Mouse (Mus musculus): ENCODE results near the gene Gzmb. TPM values are rescaled to one million over a fixed set of nuclear protein-coding genes. Genes with fewer than 3 reads are reported as not detected.
"Not testable (repeated sequence)": the region's sequence is repeated elsewhere in the genome, so short reads cannot be mapped to it uniquely, and the experiment has no call there.

The Gzmb gene
- polyA plus RNA-seq (2016; fragmentation: Nextera tagmentation; extraction: Ambion mirVana): not detected in 2 replicates

DNA sequence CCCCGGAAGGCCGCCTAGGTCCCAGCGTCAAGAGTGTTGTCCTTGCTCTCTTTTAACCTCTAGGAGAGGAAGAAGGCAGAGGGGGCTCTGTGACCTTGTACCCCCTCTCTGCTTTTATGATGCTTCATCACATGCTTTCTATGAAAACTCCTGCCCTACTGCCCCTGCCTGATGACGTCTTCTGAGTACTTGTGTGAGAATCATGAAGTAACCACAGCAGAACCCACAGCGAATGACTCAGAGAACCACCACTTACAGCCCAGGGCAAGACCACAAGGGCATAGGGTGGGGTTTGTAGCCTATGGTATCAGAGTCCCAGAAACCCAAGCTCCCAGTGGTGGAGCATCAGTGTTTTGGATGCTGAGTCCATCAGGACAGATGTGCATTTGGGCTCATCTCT lies at the start of gene Gzmb:
TSS of gene Gzmb (minus strand) at position 108 of the 400 bp plus-strand sequence.
- H3K27me3 ChIP-seq (ENCODE audit: insufficient read depth, poor library complexity, severe bottlenecking): no peaks in the 10 kb centered on the region
- WGBS: 90% methylated on average over 5 of the region's 5 CpGs
- no peaks in the 10 kb centered on the region for H3K36me3 ChIP-seq
- no peaks in the 10 kb centered on the region for H3K9me3 ChIP-seq
- DNase-seq (ENCODE audit: low spot score): no peak
- H3K4me3 ChIP-seq: no peak within 1 kb of the TSS
- no peak within 1 kb of the TSS for H3K27ac ChIP-seq
- H3K4me1 ChIP-seq (replicated peaks): no peaks in the 10 kb centered on the region

DNA sequence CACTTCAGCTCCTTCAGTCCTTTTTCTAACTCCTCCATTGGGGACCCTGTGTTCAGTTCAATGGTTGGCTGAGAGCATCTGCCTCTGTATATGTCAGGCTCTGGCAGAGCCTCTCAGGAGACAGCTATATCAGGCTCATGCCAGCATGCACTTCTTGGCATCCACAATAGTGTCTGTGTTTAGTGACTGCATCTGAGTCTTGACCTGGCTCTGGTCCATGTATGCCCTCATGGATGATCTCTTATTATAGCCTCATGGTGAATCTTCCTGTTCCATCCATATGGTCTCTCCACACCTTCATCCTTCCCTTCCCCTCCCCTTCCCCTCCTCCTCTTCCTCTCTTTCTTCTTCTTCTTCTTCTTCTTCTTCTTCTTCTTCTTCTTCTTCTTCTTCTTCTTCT lies 49.7 kb upstream of the Gzmb start:
- H3K27me3 ChIP-seq (ENCODE audit: insufficient read depth, poor library complexity, severe bottlenecking); DNase-seq (ENCODE audit: low spot score); H3K4me3 ChIP-seq; H3K4me1 ChIP-seq (replicated peaks); H3K27ac ChIP-seq; H3K9me3 ChIP-seq; H3K36me3 ChIP-seq: not testable (repeated sequence)

DNA sequence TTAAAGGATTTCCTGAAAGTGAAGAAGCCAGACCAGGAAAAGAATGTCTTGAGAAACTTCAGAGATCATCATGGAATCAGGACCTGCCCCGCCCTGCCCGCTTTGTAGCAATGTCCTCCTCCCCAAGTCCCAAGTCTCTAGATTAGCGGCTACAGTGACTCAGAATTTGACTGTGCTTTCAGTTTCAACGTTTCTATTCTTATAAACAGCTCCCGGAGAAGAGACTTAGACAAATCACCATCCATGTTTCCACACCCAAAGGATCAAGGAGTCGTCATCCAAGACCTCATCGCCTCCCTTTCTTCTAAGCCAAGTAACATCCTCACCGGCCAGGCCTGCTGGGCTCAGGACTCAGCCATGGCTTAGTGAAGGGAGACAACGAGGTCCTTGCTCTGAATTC lies 48.2 kb upstream of the Gzmb start:
- 90% methylated on average over 9 of the region's 9 CpGs for WGBS
- Histone ChIP-seq H3K27ac (no peak overlapping the region), H3K4me1 (replicated peaks) (0 out of 2 replicates have a peak, but pooled peaks cover 4% of the 10 kb centered on the region), H3K27me3 (ENCODE audit: insufficient read depth, poor library complexity, severe bottlenecking) (no peaks in the 10 kb centered on the region), H3K36me3 (no peaks in the 10 kb centered on the region), H3K9me3 (no peaks in the 10 kb centered on the region), H3K4me3 (no peak overlapping the region)
- DNase-seq (ENCODE audit: low spot score): no peak

DNA sequence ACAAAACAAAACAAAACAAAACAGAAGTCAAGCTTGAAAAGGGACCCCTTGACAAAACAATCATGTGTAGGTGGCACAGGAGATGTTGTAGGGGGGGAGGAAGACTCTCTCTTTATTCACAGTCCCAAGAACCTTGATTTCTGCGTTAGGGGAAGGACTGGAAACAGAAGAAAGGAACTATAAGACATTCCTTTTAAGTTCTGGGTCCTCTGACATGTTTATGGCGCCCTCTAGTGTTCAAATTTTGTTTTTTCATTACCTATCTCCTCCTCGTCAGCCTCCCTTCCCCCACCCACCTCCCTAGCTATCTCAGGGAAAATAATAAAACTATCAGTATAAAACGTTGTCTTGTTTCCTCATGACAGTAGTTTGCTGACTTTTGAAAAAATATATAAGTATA lies 42.1 kb upstream of the Gzmb start:
- Histone ChIP-seq H3K36me3 (no peaks in the 10 kb centered on the region), H3K27me3 (ENCODE audit: insufficient read depth, poor library complexity, severe bottlenecking) (no peaks in the 10 kb centered on the region), H3K27ac (no peak overlapping the region), H3K4me1 (replicated peaks) (no peaks in the 10 kb centered on the region), H3K9me3 (no peaks in the 10 kb centered on the region), H3K4me3 (no peak overlapping the region)
- peak; percentile 17 for DNase-seq (ENCODE audit: low spot score)
- WGBS: 1% methylated on average over 4 of the region's 4 CpGs

DNA sequence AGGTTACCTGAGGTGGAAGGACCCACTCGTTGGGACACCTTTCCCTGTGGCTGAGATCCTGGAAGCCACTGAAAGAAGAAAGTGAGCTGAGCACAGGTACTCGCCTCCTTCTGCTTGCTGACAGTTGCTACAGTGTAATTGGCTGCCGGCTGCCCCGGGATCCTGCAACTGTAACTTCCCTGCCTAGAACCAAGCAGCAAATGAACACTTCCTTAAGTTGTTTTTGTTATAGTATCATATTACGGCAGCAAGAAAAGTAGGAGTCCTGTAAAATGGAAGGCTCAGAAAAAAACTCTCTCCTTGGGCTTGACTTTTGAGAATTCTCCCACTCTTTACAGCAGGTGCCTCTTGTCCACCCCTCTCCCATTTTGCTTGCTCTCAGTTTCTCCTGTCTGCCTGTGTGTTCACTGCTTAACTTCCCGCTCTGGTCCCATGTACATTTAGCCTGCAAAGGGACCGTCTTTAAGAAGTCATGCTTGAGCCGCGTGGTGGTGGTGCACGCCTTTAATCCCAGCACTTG lies 41.5 kb upstream of the Gzmb start:
- no peaks in the 10 kb centered on the region for H3K27me3 ChIP-seq (ENCODE audit: insufficient read depth, poor library complexity, severe bottlenecking)

DNA sequence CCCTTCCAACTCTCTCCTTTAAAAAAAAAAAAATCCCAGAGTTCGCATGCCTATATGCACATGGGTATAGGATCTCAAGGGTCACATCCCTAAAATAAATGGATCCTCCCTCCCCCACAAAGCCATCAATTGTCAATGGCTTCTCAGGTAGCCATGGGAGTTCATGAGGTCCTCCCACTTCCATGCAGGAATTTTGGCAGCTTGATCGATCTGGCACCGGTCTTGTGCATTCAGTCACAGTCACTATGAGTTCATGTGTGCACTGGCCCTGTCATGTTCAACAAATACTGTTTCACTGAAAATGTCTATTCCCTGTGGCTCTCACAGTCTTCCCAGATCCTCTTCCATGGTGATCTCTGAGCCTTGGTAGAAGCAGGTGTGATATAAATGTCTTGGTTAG lies 40.0 kb upstream of the Gzmb start:
- Histone ChIP-seq H3K36me3 (no peaks in the 10 kb centered on the region), H3K4me1 (replicated peaks) (no peaks in the 10 kb centered on the region), H3K27ac (no peak overlapping the region), H3K27me3 (ENCODE audit: insufficient read depth, poor library complexity, severe bottlenecking) (no peaks in the 10 kb centered on the region), H3K9me3 (no peaks in the 10 kb centered on the region), H3K4me3 (no peak overlapping the region)
- WGBS: 96% methylated on average over 3 of the region's 3 CpGs
- DNase-seq (ENCODE audit: low spot score): no peak

More for the DNA sequence above, 41.5 kb upstream of the Gzmb start:
- Histone ChIP-seq H3K27ac (no peak overlapping the region), H3K4me1 (replicated peaks) (no peaks in the 10 kb centered on the region), H3K9me3 (no peaks in the 10 kb centered on the region), H3K36me3 (no peaks in the 10 kb centered on the region), H3K4me3 (no peak overlapping the region)
- WGBS: 75% methylated on average over 10 of the region's 10 CpGs
- no peak for DNase-seq (ENCODE audit: low spot score)

DNA sequence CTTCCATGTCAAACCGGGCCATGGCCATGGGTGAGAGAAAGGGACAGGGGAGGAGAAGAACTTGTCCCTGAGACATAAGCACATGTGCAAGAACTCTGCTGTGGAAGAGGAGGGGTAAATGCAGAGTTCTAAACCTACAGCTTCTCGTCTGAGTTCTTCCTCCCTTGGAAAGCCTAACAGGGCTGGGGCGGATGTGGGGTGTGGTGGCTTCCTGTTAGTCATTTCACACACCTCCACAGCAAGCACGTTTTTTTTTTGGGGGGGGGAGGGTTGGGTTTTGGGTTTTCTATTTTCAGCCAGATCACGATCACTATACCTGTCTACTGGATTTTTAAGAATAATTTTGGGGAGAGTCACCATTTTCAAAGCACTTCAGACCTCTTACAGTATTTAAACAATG lies 34.7 kb upstream of the Gzmb start:
- H3K9me3 ChIP-seq: no peaks in the 10 kb centered on the region
- no peak for DNase-seq (ENCODE audit: low spot score)
- WGBS: 74% methylated on average over 5 of the region's 5 CpGs
- no peak overlapping the region for H3K27ac ChIP-seq
- H3K27me3 ChIP-seq (ENCODE audit: insufficient read depth, poor library complexity, severe bottlenecking): no peaks in the 10 kb centered on the region
- H3K4me3 ChIP-seq: no peak overlapping the region
- no peaks in the 10 kb centered on the region for H3K36me3 ChIP-seq
- H3K4me1 ChIP-seq (replicated peaks): no peaks in the 10 kb centered on the region

DNA sequence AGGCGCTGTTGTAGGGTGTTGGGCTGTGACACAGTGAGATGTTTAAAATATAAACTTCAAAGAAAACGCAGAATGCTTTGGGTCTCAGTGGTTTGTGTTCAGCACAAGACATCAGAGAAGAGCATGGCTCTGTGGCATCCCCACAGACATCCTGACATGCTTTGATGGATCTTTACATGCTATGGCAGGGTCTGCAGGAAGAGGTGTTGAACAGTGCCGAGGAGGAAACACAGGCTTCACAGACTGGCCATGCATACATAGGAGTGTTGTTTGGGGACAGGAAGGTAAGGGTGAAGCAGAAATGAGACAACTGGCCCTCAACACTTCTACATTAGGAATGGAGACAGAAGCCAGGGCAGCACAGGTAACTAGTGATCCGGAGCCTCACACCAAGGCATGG lies 34.0 kb upstream of the Gzmb start:
- Histone ChIP-seq H3K4me1 (replicated peaks) (no peaks in the 10 kb centered on the region), H3K27me3 (ENCODE audit: insufficient read depth, poor library complexity, severe bottlenecking) (no peaks in the 10 kb centered on the region), H3K9me3 (no peaks in the 10 kb centered on the region), H3K4me3 (no peak overlapping the region), H3K27ac (no peak overlapping the region), H3K36me3 (no peaks in the 10 kb centered on the region)
- 85% methylated on average over 4 of the region's 4 CpGs for WGBS
- DNase-seq (ENCODE audit: low spot score): no peak

DNA sequence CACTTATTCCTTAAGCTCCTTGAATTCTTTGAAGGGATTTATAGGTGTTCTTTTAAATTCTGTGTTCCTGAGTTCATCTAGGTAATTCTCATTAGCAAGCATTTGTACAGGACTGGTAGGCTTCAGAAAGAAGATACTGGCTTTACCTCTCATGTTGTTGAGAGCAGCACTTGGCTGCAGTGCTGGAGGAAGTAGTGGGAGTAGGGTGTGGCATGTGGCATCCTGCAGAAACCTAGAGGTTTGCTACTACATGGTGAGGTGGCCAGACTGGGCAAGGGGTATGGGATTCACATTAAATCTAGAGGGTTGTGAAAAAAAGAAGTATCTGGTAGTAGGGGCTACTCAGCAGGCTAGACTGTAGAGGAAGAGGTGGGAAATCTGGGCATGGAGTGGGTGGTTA lies 31.1 kb upstream of the Gzmb start:
- H3K36me3 ChIP-seq: no peaks in the 10 kb centered on the region
- H3K4me3 ChIP-seq: no peak overlapping the region
- no peak for DNase-seq (ENCODE audit: low spot score)
- no peak overlapping the region for H3K27ac ChIP-seq
- H3K27me3 ChIP-seq (ENCODE audit: insufficient read depth, poor library complexity, severe bottlenecking): no peaks in the 10 kb centered on the region
- no peaks in the 10 kb centered on the region for H3K4me1 ChIP-seq (replicated peaks)
- no peaks in the 10 kb centered on the region for H3K9me3 ChIP-seq

DNA sequence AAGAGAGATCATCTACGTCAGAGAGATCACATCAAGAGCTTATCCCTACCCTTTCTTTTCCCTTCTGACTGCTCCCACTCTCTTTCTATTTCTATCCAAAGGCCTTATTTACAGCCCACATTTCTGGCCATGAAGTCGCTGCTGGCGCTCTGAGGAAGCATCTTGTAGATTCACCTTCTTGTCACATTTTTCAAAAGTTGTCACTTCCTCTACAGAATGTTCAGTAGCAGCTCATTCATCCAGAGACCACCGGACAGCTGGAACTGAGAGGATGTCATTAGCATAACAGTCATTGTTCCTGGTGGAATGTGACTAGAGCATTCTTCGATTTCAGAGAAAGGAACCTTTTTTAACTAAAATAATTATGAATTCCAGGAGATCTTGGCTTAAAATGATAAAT lies 26.6 kb upstream of the Gzmb start:
- no peak for DNase-seq (ENCODE audit: low spot score)
- H3K36me3 ChIP-seq: no peaks in the 10 kb centered on the region
- H3K4me3 ChIP-seq: no peak overlapping the region
- 44% methylated on average over 5 of the region's 5 CpGs for WGBS
- H3K27me3 ChIP-seq (ENCODE audit: insufficient read depth, poor library complexity, severe bottlenecking): no peaks in the 10 kb centered on the region
- H3K9me3 ChIP-seq: no peaks in the 10 kb centered on the region
- H3K27ac ChIP-seq: no peak overlapping the region
- peaks cover 3% of the 10 kb centered on the region; the same call in 1 of the 2 replicates for H3K4me1 ChIP-seq (replicated peaks)

DNA sequence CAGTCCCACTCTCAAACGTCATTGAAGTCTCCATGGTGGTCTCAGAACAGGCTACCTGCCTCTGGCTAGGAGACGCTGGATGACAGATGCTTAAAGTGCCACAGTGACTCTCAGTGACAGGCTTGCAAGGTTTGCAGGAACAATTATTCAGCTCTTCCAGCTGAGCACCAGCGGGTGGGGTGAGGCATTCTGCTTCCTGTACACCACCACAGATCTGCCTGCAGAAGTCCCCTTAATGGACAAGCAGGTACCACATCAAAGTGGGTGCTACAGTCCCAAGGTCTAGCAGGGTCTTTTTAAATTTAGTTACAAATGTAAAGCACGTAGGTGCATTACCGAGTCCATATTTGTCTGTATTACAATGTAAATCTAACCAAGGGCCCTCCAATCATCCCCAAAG lies 25.7 kb upstream of the Gzmb start:
- Histone ChIP-seq H3K4me3 (no peak overlapping the region), H3K27ac (no peak overlapping the region), H3K27me3 (ENCODE audit: insufficient read depth, poor library complexity, severe bottlenecking) (no peaks in the 10 kb centered on the region), H3K4me1 (replicated peaks) (peaks cover 3% of the 10 kb centered on the region; the same call in 1 of the 2 replicates), H3K36me3 (no peaks in the 10 kb centered on the region), H3K9me3 (no peaks in the 10 kb centered on the region)
- no peak for DNase-seq (ENCODE audit: low spot score)
- 74% methylated on average over 5 of the region's 5 CpGs for WGBS

DNA sequence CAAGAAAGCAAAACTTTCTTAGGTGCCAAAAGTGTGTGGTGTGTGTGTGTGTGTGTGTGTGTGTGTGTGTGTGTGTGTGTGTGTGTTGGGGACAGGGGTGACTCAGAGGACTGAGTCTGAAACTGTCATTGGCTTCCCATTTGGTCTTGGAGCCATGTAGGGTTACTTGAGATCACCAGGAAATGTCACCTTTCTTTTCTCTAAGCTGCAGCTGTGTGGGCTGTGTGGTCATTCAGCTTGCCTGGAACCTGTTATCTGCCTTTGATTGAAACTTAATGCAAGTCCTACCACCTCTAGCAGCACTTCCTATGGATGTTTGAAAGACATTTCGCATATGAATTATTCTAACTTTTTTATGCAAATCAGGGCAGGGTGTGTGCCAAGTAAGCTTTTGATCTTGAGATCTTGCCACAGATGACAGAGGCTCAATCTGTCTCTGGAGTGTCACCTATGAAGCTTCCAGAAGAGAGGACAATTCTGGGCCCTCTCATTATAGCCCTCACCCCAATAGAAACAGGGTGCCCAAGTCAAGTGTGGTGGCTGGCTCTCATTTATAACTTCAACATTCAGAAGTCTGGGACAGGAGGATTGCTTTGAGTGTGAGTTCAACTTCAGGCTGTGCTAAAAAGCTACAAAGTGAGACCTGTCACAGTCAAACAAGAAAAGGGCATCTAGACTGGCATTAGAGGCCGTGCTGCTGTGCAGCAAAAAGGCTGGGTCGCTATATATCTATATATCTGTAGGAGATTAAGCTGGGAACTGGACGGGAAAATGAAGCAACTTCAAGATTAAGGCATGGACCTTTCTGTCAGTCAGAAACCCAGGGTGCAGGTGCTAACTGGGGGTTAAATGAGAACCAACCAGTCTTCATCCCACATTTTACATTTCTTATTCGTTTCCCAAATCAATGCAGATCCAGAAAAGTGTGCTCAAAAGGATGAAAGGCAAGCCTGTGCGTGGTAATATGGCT lies 22.6 kb upstream of the Gzmb start:
- Histone ChIP-seq H3K27me3 (ENCODE audit: insufficient read depth, poor library complexity, severe bottlenecking) (no peaks in the 10 kb centered on the region), H3K9me3 (no peaks in the 10 kb centered on the region), H3K4me3 (no peak overlapping the region), H3K27ac (no peak overlapping the region), H3K4me1 (replicated peaks) (peaks cover 3% of the 10 kb centered on the region; the same call in 1 of the 2 replicates), H3K36me3 (no peaks in the 10 kb centered on the region)
- WGBS: 89% methylated on average over 6 of the region's 6 CpGs
- no peak for DNase-seq (ENCODE audit: low spot score)

DNA sequence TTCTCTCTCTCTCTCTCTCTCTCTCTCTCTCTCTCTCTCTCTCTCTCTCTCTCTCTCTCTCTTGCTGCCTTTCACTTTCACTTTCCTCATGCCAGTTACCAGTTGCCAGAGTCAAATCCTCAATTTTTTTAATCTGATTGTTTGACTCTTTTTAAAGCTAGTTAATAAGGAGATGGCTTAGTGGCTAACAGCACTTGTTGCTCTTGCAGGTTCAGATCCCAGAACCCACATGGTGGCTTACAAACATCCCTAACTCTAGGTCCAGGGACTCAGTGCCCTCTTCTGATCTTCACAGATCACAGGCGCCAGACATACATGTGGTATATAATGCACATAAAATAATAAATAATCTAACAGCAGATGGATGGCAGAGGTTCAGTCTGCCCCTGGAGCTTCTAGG lies 21.8 kb upstream of the Gzmb start:
- WGBS: 94% methylated on average over 1 of the region's 1 CpGs
- DNase-seq (ENCODE audit: low spot score): no peak
- no peaks in the 10 kb centered on the region for H3K9me3 ChIP-seq
- H3K4me1 ChIP-seq (replicated peaks): peaks cover 3% of the 10 kb centered on the region; the same call in 1 of the 2 replicates
- no peaks in the 10 kb centered on the region for H3K27me3 ChIP-seq (ENCODE audit: insufficient read depth, poor library complexity, severe bottlenecking)
- H3K27ac ChIP-seq: no peak overlapping the region
- H3K36me3 ChIP-seq: no peaks in the 10 kb centered on the region
- H3K4me3 ChIP-seq: no peak overlapping the region

All from hindbrain, embryonic 10.5 days (tissue).